Mouse (Mus musculus): ENCODE results near the gene Bcl2. TPM values are rescaled to one million over a fixed set of nuclear protein-coding genes. Genes with fewer than 3 reads are reported as not detected.
A peak's percentile ranks its signal among the peaks of the same experiment; 100 is the strongest.

The Bcl2 gene
- total and polyA plus RNA-seq, 2 experiments from 2014 or later = 9.0 to 13.5 TPM

GRCm38 (mm10) chr1:106589141-106589540, 124.9 kb downstream of the Bcl2 start:
- Histone ChIP-seq H3K4me2 (ENCODE audit: low read depth, low read length, poor library complexity, severe bottlenecking) (no peak overlapping the region), H3K4me3 (ENCODE audit: low read depth, low read length) (no peak overlapping the region), H3K27me3 (ENCODE audit: insufficient read depth, low read length) (no peaks in the 10 kb centered on the region), H3K9ac (replicated peaks; ENCODE audit: low read length, poor library complexity, severe bottlenecking) (no peak overlapping the region), H3K36me3 (ENCODE audit: insufficient read depth, low read length) (no peaks in the 10 kb centered on the region), H3K9me3 (ENCODE audit: low read length) (no peaks in the 10 kb centered on the region), H3K4me1 (ENCODE audit: insufficient read depth, low read length) (no peaks in the 10 kb centered on the region), H3K27ac (ENCODE audit: low read depth, low read length) (no peak overlapping the region)
- ATAC-seq (ENCODE audit: low FRiP score) (no peak), DNase-seq (ENCODE audit: low spot score) (no peak)
- WGBS = 96% methylated on average over 2 of the region's 2 CpGs
- TF ChIP-seq CTCF (IDR thresholded peaks at IDR 0.05) = no peak

- WGBS = 88% methylated on average over 4 of the region's 4 CpGs
- no peak overlapping the region for H3K27ac ChIP-seq (ENCODE audit: low read depth, low read length)
- no peaks in the 10 kb centered on the region for H3K4me1 ChIP-seq (ENCODE audit: insufficient read depth, low read length)
- no peak overlapping the region for H3K4me3 ChIP-seq (ENCODE audit: low read depth, low read length)
- no peaks in the 10 kb centered on the region for H3K27me3 ChIP-seq (ENCODE audit: insufficient read depth, low read length)
- DNase-seq (ENCODE audit: low spot score) = no peak
- ATAC-seq (ENCODE audit: low FRiP score) = no peak
- H3K9ac ChIP-seq (replicated peaks; ENCODE audit: low read length, poor library complexity, severe bottlenecking) = no peak overlapping the region
- no peak overlapping the region for H3K4me2 ChIP-seq (ENCODE audit: low read depth, low read length, poor library complexity, severe bottlenecking)
- no peak for TF ChIP-seq CTCF (IDR thresholded peaks at IDR 0.05)
- H3K9me3 ChIP-seq (ENCODE audit: low read length) = no peaks in the 10 kb centered on the region
- no peaks in the 10 kb centered on the region for H3K36me3 ChIP-seq (ENCODE audit: insufficient read depth, low read length)
These were observed 126.1 kb downstream of the Bcl2 start for GRCm38 (mm10) chr1:106587866-106588470.

GRCm38 (mm10) chr1:106586761-106587160, 127.3 kb downstream of the Bcl2 start:
- TF ChIP-seq CTCF (IDR thresholded peaks at IDR 0.05) = no peak
- no peak for ATAC-seq (ENCODE audit: low FRiP score)
- Histone ChIP-seq H3K9ac (replicated peaks; ENCODE audit: low read length, poor library complexity, severe bottlenecking) (no peak overlapping the region), H3K27me3 (ENCODE audit: insufficient read depth, low read length) (no peaks in the 10 kb centered on the region), H3K36me3 (ENCODE audit: insufficient read depth, low read length) (no peaks in the 10 kb centered on the region), H3K9me3 (ENCODE audit: low read length) (no peaks in the 10 kb centered on the region), H3K27ac (ENCODE audit: low read depth, low read length) (no peak overlapping the region), H3K4me3 (ENCODE audit: low read depth, low read length) (no peak overlapping the region), H3K4me1 (ENCODE audit: insufficient read depth, low read length) (no peaks in the 10 kb centered on the region), H3K4me2 (ENCODE audit: low read depth, low read length, poor library complexity, severe bottlenecking) (no peak overlapping the region)
- no peak for DNase-seq (ENCODE audit: low spot score)
- 91% methylated on average over 6 of the region's 6 CpGs for WGBS

- no peak for DNase-seq (ENCODE audit: low spot score)
- no peak for ATAC-seq (ENCODE audit: low FRiP score)
These were observed 128.7 kb downstream of the Bcl2 start for GRCm38 (mm10) chr1:106585349-106585748.

GRCm38 (mm10) chr1:106584824-106585223, 129.2 kb downstream of the Bcl2 start:
- peak; percentile 78 for ATAC-seq (ENCODE audit: low FRiP score)
- H3K4me2 ChIP-seq (ENCODE audit: low read depth, low read length, poor library complexity, severe bottlenecking) = no peak overlapping the region
- H3K36me3 ChIP-seq (ENCODE audit: insufficient read depth, low read length) = no peaks in the 10 kb centered on the region
- 54% methylated on average over 2 of the region's 2 CpGs for WGBS
- H3K27ac ChIP-seq (ENCODE audit: low read depth, low read length) = 0 out of 2 replicates have a peak overlapping the region, but pooled peaks have one; percentile 19
- TF ChIP-seq CTCF (IDR thresholded peaks at IDR 0.05) = no peak
- no peak overlapping the region for H3K4me3 ChIP-seq (ENCODE audit: low read depth, low read length)
- peak; percentile 81 for DNase-seq (ENCODE audit: low spot score)
- no peaks in the 10 kb centered on the region for H3K9me3 ChIP-seq (ENCODE audit: low read length)
- no peak overlapping the region for H3K9ac ChIP-seq (replicated peaks; ENCODE audit: low read length, poor library complexity, severe bottlenecking)
- H3K4me1 ChIP-seq (ENCODE audit: insufficient read depth, low read length) = no peaks in the 10 kb centered on the region
- no peaks in the 10 kb centered on the region for H3K27me3 ChIP-seq (ENCODE audit: insufficient read depth, low read length)

More at GRCm38 (mm10) chr1:106585349-106585748, 128.7 kb downstream of the Bcl2 start:
- Histone ChIP-seq H3K9me3 (ENCODE audit: low read length) (no peaks in the 10 kb centered on the region), H3K27me3 (ENCODE audit: insufficient read depth, low read length) (no peaks in the 10 kb centered on the region), H3K36me3 (ENCODE audit: insufficient read depth, low read length) (no peaks in the 10 kb centered on the region), H3K9ac (replicated peaks; ENCODE audit: low read length, poor library complexity, severe bottlenecking) (no peak overlapping the region), H3K4me2 (ENCODE audit: low read depth, low read length, poor library complexity, severe bottlenecking) (no peak overlapping the region), H3K4me3 (ENCODE audit: low read depth, low read length) (no peak overlapping the region), H3K4me1 (ENCODE audit: insufficient read depth, low read length) (no peaks in the 10 kb centered on the region), H3K27ac (ENCODE audit: low read depth, low read length) (0 out of 2 replicates have a peak overlapping the region, but pooled peaks have one; percentile 19)
- no peak for TF ChIP-seq CTCF (IDR thresholded peaks at IDR 0.05)

GRCm38 (mm10) chr1:106584273-106584672, 129.8 kb downstream of the Bcl2 start:
- H3K9ac ChIP-seq (replicated peaks; ENCODE audit: low read length, poor library complexity, severe bottlenecking) = no peak overlapping the region
- peak overlapping the region; percentile 34 for H3K27ac ChIP-seq (ENCODE audit: low read depth, low read length)
- no peak overlapping the region for H3K4me2 ChIP-seq (ENCODE audit: low read depth, low read length, poor library complexity, severe bottlenecking)
- H3K27me3 ChIP-seq (ENCODE audit: insufficient read depth, low read length) = no peaks in the 10 kb centered on the region
- H3K4me3 ChIP-seq (ENCODE audit: low read depth, low read length) = no peak overlapping the region
- TF ChIP-seq CTCF (IDR thresholded peaks at IDR 0.05) = no peak
- ATAC-seq (ENCODE audit: low FRiP score) (no peak), DNase-seq (ENCODE audit: low spot score) (no peak)
- WGBS = 58% methylated on average over 4 of the region's 4 CpGs
- no peaks in the 10 kb centered on the region for H3K36me3 ChIP-seq (ENCODE audit: insufficient read depth, low read length)
- no peaks in the 10 kb centered on the region for H3K4me1 ChIP-seq (ENCODE audit: insufficient read depth, low read length)
- no peaks in the 10 kb centered on the region for H3K9me3 ChIP-seq (ENCODE audit: low read length)

Data from midbrain, postnatal 0 days (tissue).